Mouse (Mus musculus) granulocyte monocyte progenitor cell, adult 5-6 weeks (primary cell): ENCODE measurements around the gene Lama4. TPM values are rescaled to one million over a fixed set of nuclear protein-coding genes. Genes with fewer than 3 reads are reported as not detected.
A peak's percentile ranks its signal among the peaks of the same experiment; 100 is the strongest.

ENCODE experiments used
- ATAC-seq: replicated peaks from 2 replicates; pipeline ENCODE4 v1.8.0; 2016; ENCODE audit warnings: mild to moderate bottlenecking, moderate TSS enrichment, inconsistent platforms; ENCODE audit not compliant: poor library complexity, severe bottlenecking
- total RNA-seq, 2 experiments: library from RNA; stranded (forward) in 1 of 2; stranded (reverse) in 1 of 2; fragments of 200-712, 200-1000 nt in 1 of 2; fragments of >200 nt in 1 of 2; fragmentation: Nextera tagmentation in 1 of 2; gene quantifications; 2 replicates each; pipeline ENCODE4 v1.2.3; 2014 to 2017

The Lama4 gene
- total RNA-seq, 2 experiments from 2014 or later: not detected

GRCm38 (mm10) chr10:39044476-39044995, 79.2 kb downstream of the Lama4 start:
- no peak for ATAC-seq

- no peak for ATAC-seq
Observed at GRCm38 (mm10) chr10:39045111-39045510, 79.8 kb downstream of the Lama4 start.

- no peak for ATAC-seq
Observed at GRCm38 (mm10) chr10:39047775-39048174, 82.5 kb downstream of the Lama4 start.

- ATAC-seq: no peak
Observed at GRCm38 (mm10) chr10:39049581-39050294, 84.4 kb downstream of the Lama4 start.

- no peak for ATAC-seq
Observed at GRCm38 (mm10) chr10:39056050-39056449, 90.7 kb downstream of the Lama4 start.

GRCm38 (mm10) chr10:39064732-39065131, 99.4 kb downstream of the Lama4 start:
- peak; percentile 80 for ATAC-seq

- no peak for ATAC-seq
Observed at GRCm38 (mm10) chr10:39065449-39065848, 100.1 kb downstream of the Lama4 start.

GRCm38 (mm10) chr10:39066061-39066460, 100.7 kb downstream of the Lama4 start:
- no peak for ATAC-seq

- ATAC-seq: peak; percentile 95
Observed at GRCm38 (mm10) chr10:39066962-39067361, 101.6 kb downstream of the Lama4 start.

- no peak for ATAC-seq
Observed at GRCm38 (mm10) chr10:39072048-39072447, 106.7 kb downstream of the Lama4 start.

GRCm38 (mm10) chr10:39096981-39097380, 131.7 kb downstream of the Lama4 start:
- ATAC-seq: no peak

GRCm38 (mm10) chr10:39098746-39099145, 133.4 kb downstream of the Lama4 start:
- ATAC-seq: no peak

- ATAC-seq: no peak
Observed at GRCm38 (mm10) chr10:39104803-39105449, 139.6 kb downstream of the Lama4 start.

GRCm38 (mm10) chr10:39106413-39106812, 141.1 kb downstream of the Lama4 start:
- ATAC-seq: no peak

- ATAC-seq: no peak
Observed at GRCm38 (mm10) chr10:39106935-39107334, 141.6 kb downstream of the Lama4 start.

GRCm38 (mm10) chr10:39108837-39109488, 143.6 kb downstream of the Lama4 start:
- ATAC-seq: peak; percentile 80

GRCm38 (mm10) chr10:39109489-39109874, 144.2 kb downstream of the Lama4 start:
- no peak for ATAC-seq

- ATAC-seq: no peak; the same call in 1 of the 2 replicates
Observed at GRCm38 (mm10) chr10:39121412-39121811, 156.1 kb downstream of the Lama4 start.

- ATAC-seq: peak; percentile 99
Observed at GRCm38 (mm10) chr10:39133462-39134310, 168.4 kb downstream of the Lama4 start, which contains the start of the genes Fam229b and Tube1. Fam229b (minus strand) TSS chr10:39133914. Tube1 (plus strand) TSS chr10:39133976.

- ATAC-seq: no peak
Observed at GRCm38 (mm10) chr10:39137766-39138165, 172.5 kb downstream of the Lama4 start.
